Mouse (Mus musculus): Measurements from ENCODE around the gene Tssk1. TPM values are rescaled to one million over a fixed set of nuclear protein-coding genes. Genes with fewer than 3 reads are reported as not detected.

Tssk1 gene
- polyA plus RNA-seq, 1 experiment from 2014 or later: not detected

DNA sequence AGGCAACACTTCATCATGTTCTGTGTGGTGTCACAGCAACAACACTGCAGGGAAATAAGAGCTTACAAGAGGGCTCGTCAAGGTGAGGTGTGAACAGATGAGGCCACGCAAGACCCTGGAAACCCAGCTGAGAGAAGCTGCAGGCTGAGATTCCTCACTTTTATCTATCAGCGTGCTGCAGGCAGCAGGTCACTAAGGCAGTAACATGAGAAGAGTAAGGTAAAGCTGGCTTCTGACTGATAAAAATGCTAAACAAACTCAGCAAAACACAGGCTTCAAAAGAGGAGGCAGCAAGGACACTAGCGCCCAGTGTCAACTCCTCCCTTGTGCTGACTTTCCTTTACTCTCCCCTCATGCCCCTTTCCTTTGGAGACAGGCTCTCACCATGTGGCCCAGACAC is 21.0 kb upstream of the Tssk1 start:
- Histone ChIP-seq H3K27ac (replicated peaks) (no peak overlapping the region), H3K9me3 (replicated peaks) (no peaks in the 10 kb centered on the region), H3K27me3 (no peaks in the 10 kb centered on the region), H3K4me3 (replicated peaks) (no peak overlapping the region), H3K36me3 (peaks cover 36% of the 10 kb centered on the region), H3K4me2 (replicated peaks) (no peak overlapping the region), H3K4me1 (no peaks in the 10 kb centered on the region), H3K9ac (no peak overlapping the region)
- WGBS: 62% methylated on average over 4 of the region's 4 CpGs
- ATAC-seq (ENCODE audit: insufficient number of reproducible peaks, low FRiP score, low TSS enrichment, low read depth): no peak

DNA sequence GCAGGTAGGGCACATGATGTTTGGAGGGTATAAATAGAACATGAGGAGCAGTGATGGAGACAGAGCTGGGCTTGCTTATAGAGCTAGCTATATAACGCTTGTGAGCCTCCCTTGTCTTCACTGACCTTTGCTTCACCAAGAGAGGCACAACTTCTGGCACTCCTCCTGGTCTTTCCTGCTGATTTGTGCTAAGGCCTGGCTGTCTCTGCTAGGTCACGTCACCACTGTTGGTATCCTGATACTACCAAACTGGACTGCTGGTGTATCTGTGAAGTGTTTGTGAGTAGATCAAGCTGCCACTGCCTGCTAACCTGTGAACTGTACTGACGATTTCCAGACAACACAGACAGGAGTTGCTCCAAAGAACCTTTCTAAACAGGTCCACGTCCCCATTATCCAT is 18.8 kb upstream of the Tssk1 start:
- no peaks in the 10 kb centered on the region for H3K4me1 ChIP-seq
- H3K27ac ChIP-seq (replicated peaks): no peak overlapping the region
- peaks cover 23% of the 10 kb centered on the region for H3K36me3 ChIP-seq
- no peak overlapping the region for H3K4me3 ChIP-seq (replicated peaks)
- WGBS: 78% methylated on average over 4 of the region's 4 CpGs
- H3K9me3 ChIP-seq (replicated peaks): no peaks in the 10 kb centered on the region
- no peak for ATAC-seq (ENCODE audit: insufficient number of reproducible peaks, low FRiP score, low TSS enrichment, low read depth)
- H3K27me3 ChIP-seq: no peaks in the 10 kb centered on the region
- H3K9ac ChIP-seq: no peak overlapping the region
- no peak overlapping the region for H3K4me2 ChIP-seq (replicated peaks)

DNA sequence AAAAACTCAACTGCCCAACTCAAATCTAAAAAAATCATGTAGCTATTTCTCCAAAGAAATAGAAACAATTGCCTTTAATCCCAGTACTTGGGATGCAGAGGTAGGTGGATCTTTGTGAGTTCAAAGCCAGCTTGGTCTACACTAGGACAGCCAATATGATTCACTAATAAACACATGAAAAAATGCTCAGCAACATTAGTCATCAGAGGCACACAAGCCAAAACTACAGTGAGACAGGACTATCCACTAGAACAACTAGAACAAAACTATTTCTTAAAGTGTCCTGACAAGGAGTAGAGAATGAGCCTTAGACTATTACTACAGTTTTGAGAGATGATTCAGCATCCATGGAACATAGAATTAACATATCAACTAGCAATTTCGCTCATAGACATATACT is 17.9 kb upstream of the Tssk1 start:
- no peaks in the 10 kb centered on the region for H3K9me3 ChIP-seq (replicated peaks)
- H3K9ac ChIP-seq: no peak overlapping the region
- H3K27ac ChIP-seq (replicated peaks): no peak overlapping the region
- 93% methylated on average over 1 of the region's 1 CpGs for WGBS
- H3K4me1 ChIP-seq: no peaks in the 10 kb centered on the region
- no peak overlapping the region for H3K4me2 ChIP-seq (replicated peaks)
- no peaks in the 10 kb centered on the region for H3K27me3 ChIP-seq
- peaks cover 16% of the 10 kb centered on the region for H3K36me3 ChIP-seq
- no peak for ATAC-seq (ENCODE audit: insufficient number of reproducible peaks, low FRiP score, low TSS enrichment, low read depth)
- no peak overlapping the region for H3K4me3 ChIP-seq (replicated peaks)

DNA sequence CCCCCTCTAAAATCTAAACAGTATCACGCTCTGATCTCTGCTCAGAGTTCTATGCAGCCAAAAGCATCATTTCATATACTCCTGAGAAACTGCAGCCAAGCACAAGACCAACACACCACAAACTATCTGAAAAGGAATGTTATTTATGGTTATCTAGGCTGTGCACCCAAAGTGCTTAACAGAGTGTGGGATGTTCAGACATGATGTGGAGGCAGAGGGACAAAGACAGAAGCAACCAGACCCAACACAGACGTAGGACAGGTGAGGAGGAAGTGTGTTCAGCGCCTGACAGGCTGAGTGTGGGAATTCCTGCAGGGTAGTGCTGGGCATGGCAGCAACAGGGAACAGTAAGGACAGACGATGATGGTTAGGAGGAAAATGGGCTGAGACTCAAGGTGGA is 14.5 kb upstream of the Tssk1 start:
- WGBS: 86% methylated on average over 4 of the region's 4 CpGs

DNA sequence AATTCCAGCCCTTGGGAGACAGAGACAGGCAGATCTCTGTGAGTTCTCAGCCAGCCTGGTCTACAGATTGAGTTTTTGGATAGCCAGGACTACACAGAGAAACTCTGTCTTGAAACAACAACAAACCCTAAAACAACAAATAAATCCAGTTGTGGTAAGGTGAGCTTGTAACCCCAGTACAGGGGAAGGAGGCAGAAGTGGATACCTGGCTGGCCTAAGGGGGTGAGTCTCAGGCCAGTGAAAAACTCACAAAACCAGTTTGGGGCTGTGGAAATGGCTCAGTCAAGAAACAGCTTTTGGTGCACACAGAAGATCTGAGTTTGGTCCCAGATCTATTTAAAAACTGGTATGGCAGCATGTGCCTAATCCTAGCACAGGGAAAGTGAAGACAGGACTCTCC is 11.8 kb upstream of the Tssk1 start:
- Histone ChIP-seq H3K4me3 (replicated peaks) (no peak overlapping the region), H3K9ac (no peak overlapping the region), H3K27ac (replicated peaks) (no peak overlapping the region), H3K27me3 (no peaks in the 10 kb centered on the region), H3K36me3 (no peaks in the 10 kb centered on the region; the same call in 1 of the 2 replicates), H3K9me3 (replicated peaks) (no peaks in the 10 kb centered on the region), H3K4me1 (peaks cover 14% of the 10 kb centered on the region), H3K4me2 (replicated peaks) (no peak overlapping the region)
- 0 out of 2 replicates have a peak, but pooled peaks have one; percentile 20 for ATAC-seq (ENCODE audit: insufficient number of reproducible peaks, low FRiP score, low TSS enrichment, low read depth)

More for the DNA sequence above, 14.5 kb upstream of the Tssk1 start:
- no peak for ATAC-seq (ENCODE audit: insufficient number of reproducible peaks, low FRiP score, low TSS enrichment, low read depth)
- Histone ChIP-seq H3K9me3 (replicated peaks) (no peaks in the 10 kb centered on the region), H3K27me3 (no peaks in the 10 kb centered on the region), H3K9ac (no peak overlapping the region), H3K36me3 (no peaks in the 10 kb centered on the region; the same call in 1 of the 2 replicates), H3K4me3 (replicated peaks) (no peak overlapping the region), H3K4me1 (peaks cover 14% of the 10 kb centered on the region), H3K4me2 (replicated peaks) (no peak overlapping the region), H3K27ac (replicated peaks) (no peak overlapping the region)

DNA sequence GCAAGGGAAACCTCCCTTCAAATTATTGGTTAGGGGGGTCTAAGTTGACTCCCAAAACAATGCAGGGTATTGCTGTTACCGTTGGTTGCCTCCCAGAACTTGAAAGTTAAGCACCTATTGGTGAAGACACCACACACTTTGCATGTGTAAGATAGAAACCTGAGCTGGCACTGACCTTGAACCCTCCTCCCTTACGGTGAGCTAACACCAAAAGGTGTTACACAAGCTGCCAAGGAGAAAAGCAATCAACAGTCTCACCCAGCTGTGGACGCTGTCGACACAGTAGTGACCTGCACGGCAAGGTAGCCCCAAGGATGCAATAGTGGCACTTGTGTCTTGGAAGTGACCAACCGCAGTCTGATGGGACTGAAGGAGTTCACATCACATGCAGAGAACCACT is 9.9 kb upstream of the Tssk1 start:
- H3K27me3 ChIP-seq: no peaks in the 10 kb centered on the region
- H3K4me2 ChIP-seq (replicated peaks): no peak overlapping the region
- no peak overlapping the region for H3K4me3 ChIP-seq (replicated peaks)
- ATAC-seq (ENCODE audit: insufficient number of reproducible peaks, low FRiP score, low TSS enrichment, low read depth): no peak
- H3K27ac ChIP-seq (replicated peaks): no peak overlapping the region
- WGBS: 87% methylated on average over 6 of the region's 6 CpGs
- H3K9me3 ChIP-seq (replicated peaks): no peaks in the 10 kb centered on the region
- H3K4me1 ChIP-seq: peaks cover 14% of the 10 kb centered on the region
- H3K36me3 ChIP-seq: no peaks in the 10 kb centered on the region; the same call in 1 of the 2 replicates
- H3K9ac ChIP-seq: no peak overlapping the region

DNA sequence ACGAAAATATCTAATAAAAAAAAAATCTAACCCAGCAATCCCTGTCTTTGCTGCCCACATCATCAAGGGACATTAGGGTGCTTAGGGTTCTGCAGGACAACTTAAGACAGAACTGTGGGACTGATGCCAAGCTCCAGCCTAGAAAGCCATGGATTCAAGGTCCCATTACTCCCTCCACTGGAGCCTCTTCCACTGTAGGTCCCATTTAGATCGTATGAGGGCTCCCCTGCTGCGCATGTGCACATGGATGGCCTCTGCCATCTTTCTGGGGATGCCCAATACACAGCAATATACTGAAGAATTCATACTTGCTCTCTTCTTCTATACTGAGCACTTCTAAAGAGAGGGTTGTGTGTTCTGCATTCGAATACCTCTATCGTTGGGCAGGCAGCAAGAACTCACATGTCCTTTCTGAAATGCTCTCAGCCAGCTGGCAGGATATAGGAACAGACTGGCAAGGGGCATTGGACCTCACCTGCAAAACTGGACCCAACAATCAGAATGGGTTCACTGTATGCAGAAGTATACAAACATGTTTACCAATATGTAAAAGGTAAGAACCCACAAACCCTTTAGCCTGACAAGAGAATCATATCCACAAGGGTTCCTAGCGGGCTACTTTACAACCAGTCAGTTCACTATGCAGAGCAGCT is 4.2 kb upstream of the Tssk1 start:
- Histone ChIP-seq H3K27me3 (no peaks in the 10 kb centered on the region), H3K9ac (no peak overlapping the region), H3K27ac (replicated peaks) (no peak overlapping the region), H3K4me1 (peaks cover 24% of the 10 kb centered on the region), H3K9me3 (replicated peaks) (no peaks in the 10 kb centered on the region), H3K4me3 (replicated peaks) (peak overlapping the region; percentile 88), H3K36me3 (no peaks in the 10 kb centered on the region), H3K4me2 (replicated peaks) (peak overlapping the region; percentile 72)
- no peak for ATAC-seq (ENCODE audit: insufficient number of reproducible peaks, low FRiP score, low TSS enrichment, low read depth)
- WGBS: 81% methylated on average over 6 of the region's 6 CpGs

DNA sequence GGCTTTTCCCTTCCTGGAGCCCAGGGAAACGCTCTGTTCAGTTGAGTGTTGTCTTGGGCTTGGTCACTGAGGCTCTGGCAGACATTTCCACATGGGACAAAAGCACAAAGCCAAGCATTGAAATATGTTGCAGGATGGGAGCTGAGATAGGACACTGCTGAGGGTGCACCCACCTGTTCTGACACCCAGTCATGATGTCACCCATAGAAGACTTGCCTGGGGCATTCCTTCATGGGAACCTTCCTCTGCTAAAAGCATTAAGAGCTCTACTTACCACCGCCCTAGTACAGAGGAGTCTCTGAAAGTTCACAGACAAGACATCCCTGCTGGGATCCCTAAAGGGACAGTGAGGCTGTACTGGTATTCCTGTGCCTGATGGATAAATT is 3.7 kb upstream of the Tssk1 start:
- Histone ChIP-seq H3K9me3 (replicated peaks) (no peaks in the 10 kb centered on the region), H3K9ac (peak overlapping the region; percentile 94), H3K4me2 (replicated peaks) (peak overlapping the region; percentile 72), H3K27ac (replicated peaks) (peak overlapping the region; percentile 95; the same call in 1 of the 2 replicates), H3K4me1 (peaks cover 24% of the 10 kb centered on the region), H3K27me3 (no peaks in the 10 kb centered on the region), H3K4me3 (replicated peaks) (peak overlapping the region; percentile 88), H3K36me3 (no peaks in the 10 kb centered on the region)
- whole genome bisulfite sequencing: 31% methylated on average over 2 of the region's 2 CpGs
- ATAC-seq (ENCODE audit: insufficient number of reproducible peaks, low FRiP score, low TSS enrichment, low read depth): no peak

DNA sequence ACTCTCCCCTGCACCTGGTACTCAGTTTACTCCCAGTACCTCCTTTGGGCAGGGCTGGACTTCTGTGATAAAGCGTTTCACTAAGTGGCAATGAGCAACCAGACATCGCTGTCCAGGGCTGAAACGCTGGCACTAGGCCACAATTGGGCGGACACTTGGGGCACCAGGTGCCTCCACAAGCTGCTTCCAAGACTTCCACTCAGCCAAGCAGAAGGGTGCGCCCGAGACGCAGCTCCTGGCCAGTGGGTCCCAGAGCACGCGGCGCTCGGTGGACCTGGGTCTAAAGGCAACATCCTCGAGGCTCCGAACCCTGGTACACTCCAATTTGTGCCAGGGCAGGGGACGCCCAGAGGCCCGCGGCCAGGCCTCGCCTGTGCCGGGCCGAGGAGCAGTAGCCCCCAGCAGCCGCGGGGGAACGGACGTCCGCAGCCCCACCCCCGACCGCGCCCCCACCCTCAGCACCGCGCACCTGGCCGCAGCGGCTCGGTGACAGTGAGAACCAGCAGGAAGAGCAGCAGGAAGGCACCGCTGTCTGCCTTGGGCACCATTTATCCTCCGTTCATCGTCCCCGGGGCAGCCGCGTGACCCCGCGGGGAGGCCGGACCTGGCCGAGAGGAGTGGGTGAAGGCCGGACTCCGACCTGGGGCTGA is 3.0 kb upstream of the Tssk1 start:
- peak; percentile 53 for ATAC-seq (ENCODE audit: insufficient number of reproducible peaks, low FRiP score, low TSS enrichment, low read depth)
- Histone ChIP-seq H3K27me3 (no peaks in the 10 kb centered on the region), H3K4me3 (replicated peaks) (peak overlapping the region; percentile 88), H3K36me3 (no peaks in the 10 kb centered on the region), H3K9ac (peak overlapping the region; percentile 94), H3K27ac (replicated peaks) (peak overlapping the region; percentile 95), H3K9me3 (replicated peaks) (no peaks in the 10 kb centered on the region), H3K4me2 (replicated peaks) (peak overlapping the region; percentile 72), H3K4me1 (peaks cover 24% of the 10 kb centered on the region)
- under 1% methylated on average over 41 of the region's 44 CpGs for WGBS

DNA sequence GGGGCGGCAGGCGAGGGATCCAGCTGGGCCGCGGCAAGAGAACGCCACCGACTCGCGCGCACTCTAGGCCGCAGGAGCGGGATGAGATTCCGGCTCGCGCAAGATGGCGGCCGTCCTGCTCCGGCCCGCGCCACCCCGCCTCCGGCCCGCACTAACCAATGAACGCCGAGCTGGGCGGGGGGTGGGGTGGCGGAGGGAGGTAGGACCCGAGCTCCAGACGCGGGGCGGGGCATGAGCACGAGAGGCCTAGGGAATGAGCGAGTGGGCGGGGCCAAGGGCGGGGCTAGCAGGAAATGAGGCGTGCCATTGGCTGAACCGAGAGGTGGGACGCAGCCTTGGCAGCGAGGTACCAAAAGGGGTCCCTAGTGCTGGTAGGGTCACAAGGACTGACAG is 2.5 kb upstream of the Tssk1 start, which contains the start of gene Gm20518:
TSS of gene Gm20518 (minus strand) at position 105 of the 393 bp plus-strand sequence.
- no peaks in the 10 kb centered on the region for H3K27me3 ChIP-seq

DNA sequence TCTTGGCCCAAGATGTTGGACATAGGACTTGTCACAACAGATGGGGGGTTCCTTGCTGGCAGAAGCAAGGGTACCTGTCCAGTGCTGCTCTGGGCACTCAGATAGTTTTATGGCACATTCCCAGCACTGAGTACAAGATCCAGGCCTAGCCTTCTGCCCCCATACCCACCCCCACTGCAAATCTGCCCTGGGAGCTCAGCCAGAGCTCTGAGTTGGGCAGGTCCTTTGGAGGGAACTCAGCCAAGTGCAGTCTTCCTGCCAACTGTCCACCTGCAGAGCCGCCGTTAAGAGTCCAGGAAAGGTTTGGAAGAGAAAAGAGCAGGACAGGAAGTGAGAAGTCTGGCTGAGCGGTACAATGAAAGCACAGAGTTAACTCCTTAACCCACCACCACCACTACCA is 1.4 kb upstream of the Tssk1 start:
- WGBS: 73% methylated on average over 3 of the region's 3 CpGs
- Histone ChIP-seq H3K9ac (no peak overlapping the region), H3K27ac (replicated peaks) (no peak overlapping the region), H3K9me3 (replicated peaks) (no peaks in the 10 kb centered on the region), H3K4me2 (replicated peaks) (no peak overlapping the region), H3K36me3 (no peaks in the 10 kb centered on the region), H3K27me3 (no peaks in the 10 kb centered on the region), H3K4me3 (replicated peaks) (no peak overlapping the region), H3K4me1 (peaks cover 24% of the 10 kb centered on the region)
- no peak for ATAC-seq (ENCODE audit: insufficient number of reproducible peaks, low FRiP score, low TSS enrichment, low read depth)

More for the DNA sequence above, 2.5 kb upstream of the Tssk1 start, which contains the start of gene Gm20518:
- ATAC-seq (ENCODE audit: insufficient number of reproducible peaks, low FRiP score, low TSS enrichment, low read depth): peak; percentile 97
- Histone ChIP-seq H3K4me3 (replicated peaks) (peak within 1 kb of the TSS; percentile 88), H3K27ac (replicated peaks) (peak within 1 kb of the TSS; percentile 95), H3K4me1 (peaks cover 24% of the 10 kb centered on the region), H3K9ac (peak within 1 kb of the TSS; percentile 94), H3K4me2 (replicated peaks) (peak within 1 kb of the TSS; percentile 72), H3K36me3 (no peaks in the 10 kb centered on the region), H3K9me3 (replicated peaks) (no peaks in the 10 kb centered on the region)
- WGBS: 0% methylated on average over 38 of the region's 38 CpGs

DNA sequence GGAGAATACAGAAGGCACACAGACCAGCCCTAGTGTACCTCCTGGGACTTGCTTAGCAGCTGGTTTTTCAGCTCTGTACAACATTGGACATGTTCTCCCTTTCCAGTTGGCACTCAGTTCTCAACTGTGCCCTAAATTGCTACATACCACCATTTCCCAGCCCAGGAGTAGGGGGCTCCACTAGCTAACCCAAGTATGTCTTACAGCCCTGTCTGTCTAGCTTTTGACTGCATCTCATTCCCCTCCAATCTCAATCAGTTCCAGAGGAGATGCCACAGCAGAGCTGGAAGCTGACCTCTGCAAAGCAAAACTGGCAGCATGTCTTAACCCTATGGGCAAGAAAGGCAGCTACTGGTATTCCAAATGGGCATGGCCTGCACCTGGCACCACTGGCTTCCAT is 2.1 kb downstream of the Tssk1 start:
- Histone ChIP-seq H3K4me1 (peaks cover 11% of the 10 kb centered on the region), H3K4me3 (replicated peaks) (no peak overlapping the region), H3K9me3 (replicated peaks) (no peaks in the 10 kb centered on the region), H3K27ac (replicated peaks) (no peak overlapping the region), H3K36me3 (peaks cover 27% of the 10 kb centered on the region), H3K27me3 (no peaks in the 10 kb centered on the region), H3K9ac (no peak overlapping the region), H3K4me2 (replicated peaks) (no peak overlapping the region)
- ATAC-seq (ENCODE audit: insufficient number of reproducible peaks, low FRiP score, low TSS enrichment, low read depth): no peak
